Mouse (Mus musculus): ENCODE measurements at regions not wholly inside any gene's neighbourhood (a gene's known extent, or its start where the extent isn't known, plus 50 kb on each side); places are given as distances from the start of the nearest gene placed in this dataset.

GRCm38 (mm10) chr12:12751670-12752426 lies 189.9 kb downstream of the Mycn start:
- TF ChIP-seq CTCF (IDR thresholded peaks at IDR 0.05; ENCODE audit: low read depth) (no peak), EP300 (IDR thresholded peaks at IDR 0.05; ENCODE audit: low read depth) (no peak)

Data from liver, postnatal 0 days (tissue).